Mouse (Mus musculus) spleen, adult 2 months (tissue): ENCODE results near the gene Cbl. TPM values are rescaled to one million over a fixed set of nuclear protein-coding genes. Genes with fewer than 3 reads are reported as not detected.

Experiments
- DNase-seq, 2 experiments: peaks; one replicate each; pipeline versions ENCODE4 v3.0.0 to v3.0.0-alpha.2; 2012 to 2021; ENCODE audit warnings: low spot score in 2 of 2, low read depth in 1 of 2
- H3K27ac ChIP-seq: fragments of 200-500 bp; 2 replicates; pipeline ENCODE4 v1.5.1; 2012; ENCODE audit warnings: low read length, inconsistent platforms; ENCODE audit not compliant: insufficient read depth
- H3K27me3 ChIP-seq: fragments of 200-500 bp; 2 replicates; pipeline ENCODE4 v1.6.1; 2012; ENCODE audit warnings: mild to moderate bottlenecking, moderate library complexity, low read length, inconsistent platforms; ENCODE audit not compliant: control insufficient read depth, insufficient read depth
- H3K36me3 ChIP-seq: fragments of 200-500 bp; 2 replicates; pipeline ENCODE4 v1.6.1; 2012; ENCODE audit warnings: mild to moderate bottlenecking, low read length, inconsistent platforms; ENCODE audit not compliant: control insufficient read depth, insufficient read depth
- H3K4me1 ChIP-seq: fragments of 200-500 bp; 2 replicates; pipeline ENCODE4 v1.6.1; 2011; ENCODE audit warnings: inconsistent platforms; ENCODE audit not compliant: control insufficient read depth, insufficient read depth, insufficient read length
- H3K4me3 ChIP-seq: fragments of 200-500 bp; 2 replicates; pipeline ENCODE4 v1.5.1; 2011; ENCODE audit warnings: mild to moderate bottlenecking, inconsistent platforms; ENCODE audit not compliant: insufficient read depth, insufficient read length; ENCODE audit errors: extremely low read depth
- CTCF ChIP-seq: fragments of 200-500 bp; IDR thresholded peaks from 2 replicates; pipeline ENCODE4 v1.5.1; 2011; ENCODE audit warnings: mild to moderate bottlenecking, inconsistent platforms; ENCODE audit not compliant: insufficient read depth, insufficient read length, insufficient replicate concordance; ENCODE audit errors: extremely low read depth
- POLR2A ChIP-seq: fragments of 200-500 bp; IDR thresholded peaks from 2 replicates; pipeline ENCODE4 v1.6.1; 2011; ENCODE audit warnings: low read depth, low read length, inconsistent platforms
- WGBS: fragments of 180-500 bp; shearing (Covaris S2); methylation state at CpG from one replicate; pipeline ENCODE4 v1.1.7; 2018; 5-methylcytosine and 5-hydroxymethylcytosine counted together
- polyA plus RNA-seq: library from polyadenylated mRNA; depleted of rRNA; stranded (reverse); fragments of >200 nt; gene quantifications from 2 replicates; pipeline ENCODE4 v1.2.3, GENCODE M21; 2012

The Cbl gene
- polyA plus RNA-seq, 1 experiment, result 16.1 TPM

DNA sequence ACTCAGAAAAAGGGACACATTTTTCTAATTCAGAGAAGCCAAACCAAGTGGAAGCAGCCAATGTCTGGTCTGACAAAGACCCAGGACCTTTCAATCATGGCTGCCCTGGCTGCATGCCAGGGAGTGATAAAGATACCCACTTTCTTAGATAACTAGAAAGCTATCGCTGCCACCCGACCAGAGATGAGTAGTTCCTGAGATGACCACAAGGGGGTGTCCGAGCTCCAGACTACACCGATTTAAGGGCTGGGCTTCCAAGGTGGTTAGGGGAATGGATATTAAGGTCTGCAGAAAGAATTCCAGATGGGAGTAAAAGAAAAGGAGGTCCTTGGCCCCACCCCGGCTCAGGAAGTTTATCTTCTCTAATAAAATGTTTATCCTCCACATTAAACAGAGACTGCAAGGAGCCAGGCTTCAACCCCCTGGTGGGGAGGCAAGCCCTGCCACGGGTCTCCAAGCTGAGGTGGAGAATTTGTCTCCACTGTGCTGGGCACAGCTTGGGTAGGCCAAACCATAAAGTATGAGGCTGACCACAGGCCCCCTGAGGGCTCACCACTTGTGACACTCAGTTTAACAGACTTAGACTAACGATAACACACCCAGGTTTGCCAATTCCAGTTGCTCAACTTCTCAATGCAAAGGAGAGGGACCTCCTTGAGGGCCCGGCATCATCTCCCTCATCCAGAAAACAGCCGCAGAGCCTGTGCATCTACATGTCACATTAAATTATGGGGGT, 124.3 kb downstream of the Cbl start:
- 30% methylated on average over 9 of the region's 9 CpGs for WGBS

DNA sequence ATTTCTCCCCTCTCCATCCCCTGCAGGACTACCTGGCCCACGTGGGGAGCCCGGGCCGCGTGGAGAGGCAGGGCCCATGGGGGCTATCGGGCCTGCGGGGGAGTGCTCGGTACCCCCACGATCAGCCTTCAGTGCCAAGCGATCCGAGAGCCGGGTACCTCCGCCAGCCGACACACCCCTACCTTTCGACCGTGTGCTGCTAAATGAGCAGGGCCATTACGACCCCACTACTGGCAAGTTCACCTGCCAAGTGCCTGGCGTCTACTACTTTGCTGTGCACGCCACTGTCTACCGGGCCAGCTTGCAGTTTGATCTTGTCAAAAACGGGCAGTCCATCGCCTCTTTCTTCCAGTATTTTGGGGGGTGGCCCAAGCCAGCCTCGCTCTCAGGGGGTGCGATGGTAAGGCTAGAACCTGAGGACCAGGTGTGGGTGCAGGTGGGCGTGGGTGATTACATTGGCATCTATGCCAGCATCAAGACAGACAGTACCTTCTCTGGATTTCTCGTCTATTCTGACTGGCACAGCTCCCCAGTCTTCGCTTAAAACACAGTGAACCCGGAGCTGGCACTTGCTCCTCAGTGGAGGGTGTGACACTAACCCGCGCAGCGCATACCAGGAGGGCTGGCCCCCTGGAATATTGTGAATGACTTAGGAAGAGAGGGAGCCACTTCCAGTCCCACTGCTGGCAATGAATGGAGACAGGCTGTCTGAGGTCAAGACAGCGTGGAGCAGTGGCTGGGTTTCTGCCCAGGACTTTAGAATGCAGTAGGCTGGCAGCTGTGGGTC, 125.4 kb downstream of the Cbl start:
- 90% methylated on average over 31 of the region's 31 CpGs for WGBS
- H3K36me3 ChIP-seq, result no peaks in the 10 kb centered on the region; the same call in 1 of the 2 replicates
- no peak overlapping the region for H3K27ac ChIP-seq
- H3K27me3 ChIP-seq, result no peaks in the 10 kb centered on the region
- DNase-seq, result no peak
- no peak for TF ChIP-seq CTCF
- TF ChIP-seq POLR2A, result no peak
- H3K4me3 ChIP-seq, result no peak overlapping the region
- H3K4me1 ChIP-seq, result no peaks in the 10 kb centered on the region; the same call in 1 of the 2 replicates

More for the DNA sequence above, 124.3 kb downstream of the Cbl start:
- H3K4me1 ChIP-seq, result no peaks in the 10 kb centered on the region; the same call in 1 of the 2 replicates
- H3K4me3 ChIP-seq, result no peak overlapping the region
- no peaks in the 10 kb centered on the region; the same call in 1 of the 2 replicates for H3K36me3 ChIP-seq
- DNase-seq, result peak in 1 of 2 experiments; percentile 58
- peak; percentile 71; the same call in 1 of the 2 replicates for TF ChIP-seq CTCF
- TF ChIP-seq POLR2A, result no peak
- no peak overlapping the region for H3K27ac ChIP-seq
- no peaks in the 10 kb centered on the region for H3K27me3 ChIP-seq

DNA sequence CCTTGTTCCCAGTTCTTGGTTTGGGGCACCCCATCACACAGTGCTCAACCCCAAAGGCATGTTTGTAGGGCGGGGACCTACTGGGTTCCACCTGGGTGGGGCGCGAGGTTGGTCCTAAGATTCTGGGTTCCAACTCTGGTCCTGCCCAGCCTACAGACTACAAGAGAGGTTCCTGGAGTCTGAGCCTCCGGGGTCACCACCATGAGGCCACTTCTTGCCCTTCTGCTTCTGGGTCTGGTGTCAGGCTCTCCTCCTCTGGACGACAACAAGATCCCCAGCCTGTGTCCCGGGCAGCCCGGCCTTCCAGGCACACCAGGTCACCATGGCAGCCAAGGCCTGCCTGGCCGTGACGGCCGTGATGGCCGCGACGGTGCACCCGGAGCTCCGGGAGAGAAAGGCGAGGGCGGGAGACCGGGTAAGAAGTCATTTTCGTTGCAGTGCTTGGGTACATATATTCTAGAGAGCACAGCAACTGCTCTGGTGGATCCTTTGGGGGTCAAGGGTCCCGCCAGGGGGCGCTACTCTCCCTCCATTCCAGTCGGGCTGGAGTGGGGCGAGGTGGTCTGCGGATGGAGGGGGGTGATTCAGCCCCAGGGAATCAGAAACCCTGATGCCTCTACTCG, 126.2 kb downstream of the Cbl start:
- no peak for DNase-seq
- Histone ChIP-seq H3K36me3 (no peaks in the 10 kb centered on the region; the same call in 1 of the 2 replicates), H3K4me3 (no peak overlapping the region), H3K27ac (no peak overlapping the region), H3K27me3 (no peaks in the 10 kb centered on the region), H3K4me1 (no peaks in the 10 kb centered on the region; the same call in 1 of the 2 replicates)
- TF ChIP-seq CTCF (no peak), POLR2A (no peak)
- WGBS, result 89% methylated on average over 25 of the region's 25 CpGs

DNA sequence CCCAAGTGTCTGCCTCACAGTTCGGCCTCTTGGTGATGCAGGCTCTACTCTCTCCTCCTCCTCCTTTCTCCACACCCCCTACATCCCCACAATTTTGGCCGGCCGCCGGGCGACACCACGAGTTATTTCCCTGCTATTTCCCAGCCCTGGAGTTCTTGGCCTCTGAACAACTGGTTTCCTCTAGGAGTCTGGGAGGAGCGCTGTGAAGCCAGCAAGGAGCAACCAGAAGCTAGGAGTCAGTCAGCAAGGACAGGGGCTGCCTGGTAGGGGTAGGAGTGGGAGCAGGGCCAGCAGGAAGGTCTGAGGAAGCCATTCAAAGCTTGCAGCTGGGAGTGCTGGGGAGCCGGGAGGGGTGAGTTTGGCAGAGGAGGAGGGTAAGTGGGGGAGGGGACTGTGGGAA, 126.7 kb downstream of the Cbl start, which contains the start of gene C1qtnf5:
TSS of gene C1qtnf5 (plus strand) at position 136 of the 400 bp plus-strand sequence.
- Histone ChIP-seq H3K4me1 (no peaks in the 10 kb centered on the region; the same call in 1 of the 2 replicates), H3K4me3 (no peak within 1 kb of the TSS)
- DNase-seq, result no peak

DNA sequence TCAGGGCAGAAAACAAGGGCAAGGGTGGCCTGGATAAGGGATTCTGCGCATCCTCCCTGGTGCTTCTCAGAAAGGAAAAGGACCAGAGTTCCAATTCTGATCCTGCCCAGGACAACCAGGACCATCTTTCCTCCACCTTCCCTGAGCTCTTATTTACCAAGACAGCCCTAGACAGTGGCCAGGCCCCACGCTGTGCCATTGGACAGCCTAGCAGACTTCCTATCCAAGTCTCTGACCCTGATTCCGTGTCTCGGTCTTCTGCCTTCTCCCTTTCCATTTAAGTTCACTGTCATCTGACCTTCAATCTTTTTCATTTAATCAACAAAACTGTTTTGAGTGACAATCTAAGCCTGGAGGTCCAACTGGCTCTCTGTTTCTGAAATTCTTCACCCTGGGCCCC, 127.3 kb downstream of the Cbl start:
- DNase-seq, result no peak
- Histone ChIP-seq H3K27me3 (no peaks in the 10 kb centered on the region), H3K4me3 (no peak overlapping the region), H3K36me3 (no peaks in the 10 kb centered on the region; the same call in 1 of the 2 replicates), H3K27ac (no peak overlapping the region), H3K4me1 (no peaks in the 10 kb centered on the region; the same call in 1 of the 2 replicates)
- WGBS, result 96% methylated on average over 4 of the region's 4 CpGs
- TF ChIP-seq POLR2A (no peak), CTCF (no peak)

More for the DNA sequence above, 126.7 kb downstream of the Cbl start, which contains the start of gene C1qtnf5:
- Histone ChIP-seq H3K36me3 (no peaks in the 10 kb centered on the region; the same call in 1 of the 2 replicates), H3K27ac (no peak within 1 kb of the TSS), H3K27me3 (no peaks in the 10 kb centered on the region)
- 86% methylated on average over 8 of the region's 8 CpGs for WGBS
- TF ChIP-seq POLR2A (no peak), CTCF (no peak)

DNA sequence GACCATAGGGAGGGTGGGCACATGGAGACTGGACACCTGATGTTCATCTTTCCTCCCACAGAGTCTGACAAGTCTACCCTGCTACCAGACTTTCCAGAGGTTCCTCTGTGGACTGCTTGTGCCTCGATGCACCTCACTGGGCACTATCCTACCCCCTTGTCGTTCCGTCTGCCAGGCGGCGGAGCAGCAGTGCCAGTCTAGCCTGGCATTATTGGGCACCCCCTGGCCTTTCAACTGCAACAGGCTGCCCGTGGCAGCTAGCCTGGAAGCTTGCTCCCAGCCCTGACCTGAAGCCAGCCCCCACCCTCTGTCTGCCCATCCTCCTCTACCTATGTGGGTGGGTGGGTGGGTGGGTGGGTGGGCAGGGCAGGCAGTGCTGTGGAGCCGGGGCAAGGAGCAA, 127.7 kb downstream of the Cbl start:
- no peak overlapping the region for H3K4me3 ChIP-seq
- no peaks in the 10 kb centered on the region; the same call in 1 of the 2 replicates for H3K4me1 ChIP-seq
- no peaks in the 10 kb centered on the region for H3K27me3 ChIP-seq
- H3K27ac ChIP-seq, result no peak overlapping the region
- DNase-seq, result no peak
- 93% methylated on average over 7 of the region's 7 CpGs for WGBS
- no peaks in the 10 kb centered on the region; the same call in 1 of the 2 replicates for H3K36me3 ChIP-seq
- TF ChIP-seq POLR2A, result no peak
- TF ChIP-seq CTCF, result no peak
